Mouse (Mus musculus) thymus, adult 2 months (tissue): Measurements from ENCODE around the gene Rhox2g. TPM values are rescaled to one million over a fixed set of nuclear protein-coding genes. Genes with fewer than 3 reads are reported as not detected.
"Not testable (repeated sequence)": the region's sequence is repeated elsewhere in the genome, so short reads cannot be mapped to it uniquely, and the experiment has no call there.

Experiments used
- DNase-seq: peaks from one replicate; pipeline ENCODE4 v3.0.0; 2021
- H3K27ac ChIP-seq: fragments of 200-500 bp; 2 replicates; pipeline ENCODE4 v1.5.1; 2012; ENCODE audit warnings: low read length, control low read depth; ENCODE audit not compliant: control insufficient read depth, insufficient read depth
- H3K27me3 ChIP-seq: fragments of 200-500 bp; 2 replicates; pipeline ENCODE4 v1.6.1; 2012; ENCODE audit warnings: mild to moderate bottlenecking, low read length, moderate library complexity, mixed read lengths; ENCODE audit not compliant: control insufficient read depth, insufficient read depth
- H3K36me3 ChIP-seq: fragments of 200-500 bp; 2 replicates; pipeline ENCODE4 v1.6.1; 2012; ENCODE audit warnings: mild to moderate bottlenecking, low read length, moderate library complexity; ENCODE audit not compliant: control insufficient read depth, insufficient read depth
- H3K4me1 ChIP-seq: fragments of 200-500 bp; replicated peaks from 2 replicates; pipeline ENCODE4 v1.6.1; 2012; ENCODE audit warnings: low read length; ENCODE audit not compliant: control insufficient read depth, insufficient read depth
- H3K4me3 ChIP-seq: fragments of 200-500 bp; 2 replicates; pipeline ENCODE4 v1.5.1; 2012; ENCODE audit warnings: mild to moderate bottlenecking, low read length, control low read depth, moderate library complexity; ENCODE audit not compliant: control insufficient read depth, insufficient read depth
- CTCF ChIP-seq: fragments of 200-500 bp; IDR thresholded peaks from 2 replicates; pipeline ENCODE4 v1.5.1; 2012; ENCODE audit warnings: mild to moderate bottlenecking, control low read depth, low read length, moderate library complexity, borderline replicate concordance; ENCODE audit not compliant: control insufficient read depth, poor library complexity, insufficient read depth; ENCODE audit errors: extremely low read depth
- POLR2A ChIP-seq: fragments of 200-500 bp; IDR thresholded peaks from 2 replicates; pipeline ENCODE4 v1.6.1; 2012; ENCODE audit warnings: mild to moderate bottlenecking, low read length, control low read depth, moderate library complexity; ENCODE audit not compliant: control insufficient read depth, poor library complexity, insufficient read depth; ENCODE audit errors: extremely low read depth
- WGBS: fragments of 180-500 bp; shearing (Covaris S2); methylation state at CpG from one replicate; pipeline ENCODE4 v1.1.7; 2018; 5-methylcytosine and 5-hydroxymethylcytosine counted together
- polyA plus RNA-seq: library from polyadenylated mRNA; depleted of rRNA; stranded (reverse); fragments of >200 nt; gene quantifications from 2 replicates; pipeline ENCODE4 v1.2.3, GENCODE M21; 2012; rRNA removed

Gene Rhox2g
- polyA plus RNA-seq: not detected in 2 replicates

GRCm38 (mm10) chrX:37643370-37643769 lies at the start of gene Rhox2g:
TSS of gene Rhox2g (minus strand) at chrX:37643470.
- H3K27me3 ChIP-seq, H3K36me3 ChIP-seq, H3K4me1 ChIP-seq, H3K27ac ChIP-seq, H3K4me3 ChIP-seq, DNase-seq: not testable (repeated sequence)
- WGBS: 94% methylated on average over 6 of the region's 6 CpGs

GRCm38 (mm10) chrX:37692261-37692660 lies 49.0 kb upstream of the Rhox2g start:
- Histone ChIP-seq H3K27me3 (no peaks in the 10 kb centered on the region), H3K4me1 (no peaks in the 10 kb centered on the region), H3K27ac (no peak overlapping the region), H3K36me3 (no peaks in the 10 kb centered on the region), H3K4me3 (no peak overlapping the region)
- TF ChIP-seq CTCF: no peak
- no peak for TF ChIP-seq POLR2A
- DNase-seq: no peak
- WGBS: 89% methylated on average over 2 of the region's 2 CpGs

GRCm38 (mm10) chrX:37683031-37683715 lies 39.9 kb upstream of the Rhox2g start:
- WGBS: 89% methylated on average over 24 of the region's 24 CpGs
- Histone ChIP-seq H3K27me3 (no peaks in the 10 kb centered on the region), H3K36me3 (no peaks in the 10 kb centered on the region), H3K4me1 (no peaks in the 10 kb centered on the region), H3K27ac (no peak overlapping the region), H3K4me3 (no peak overlapping the region)
- DNase-seq: no peak
- no peak for TF ChIP-seq CTCF

- not testable (repeated sequence) for H3K4me1 ChIP-seq, H3K27ac ChIP-seq, DNase-seq, H3K27me3 ChIP-seq, H3K4me3 ChIP-seq, H3K36me3 ChIP-seq
- 91% methylated on average over 8 of the region's 8 CpGs for WGBS
These were observed 29.9 kb upstream of the Rhox2g start, which contains the start of gene Rhox2h for GRCm38 (mm10) chrX:37673177-37673576. TSS of gene Rhox2h (minus strand) at chrX:37673277.

GRCm38 (mm10) chrX:37668664-37669063 lies 25.4 kb upstream of the Rhox2g start, which contains the start of gene Rhox3h:
TSS of gene Rhox3h (minus strand) at chrX:37668764.
- not testable (repeated sequence) for DNase-seq, H3K27ac ChIP-seq, H3K36me3 ChIP-seq, H3K27me3 ChIP-seq, H3K4me1 ChIP-seq, H3K4me3 ChIP-seq
- 100% methylated on average over 1 of the region's 3 CpGs for WGBS

GRCm38 (mm10) chrX:37651227-37651626 lies 8.0 kb upstream of the Rhox2g start, which contains the start of gene Rhox4g:
TSS of gene Rhox4g (minus strand) at chrX:37651327.
- H3K27me3 ChIP-seq, H3K36me3 ChIP-seq, H3K4me1 ChIP-seq, H3K27ac ChIP-seq, DNase-seq, H3K4me3 ChIP-seq: not testable (repeated sequence)
- 94% methylated on average over 18 of the region's 20 CpGs for whole genome bisulfite sequencing

- 93% methylated on average over 2 of the region's 2 CpGs for WGBS
- DNase-seq, H3K27ac ChIP-seq, H3K4me3 ChIP-seq, H3K27me3 ChIP-seq, H3K36me3 ChIP-seq, H3K4me1 ChIP-seq: not testable (repeated sequence)
These were observed 14.8 kb downstream of the Rhox2g start, which contains the start of gene Rhox3g for GRCm38 (mm10) chrX:37628512-37628911. TSS of gene Rhox3g (minus strand) at chrX:37628612.

- H3K4me3 ChIP-seq, H3K4me1 ChIP-seq, H3K27me3 ChIP-seq, H3K27ac ChIP-seq, H3K36me3 ChIP-seq, DNase-seq: not testable (repeated sequence)
- WGBS: 99% methylated on average over 15 of the region's 19 CpGs
These were observed 35.7 kb downstream of the Rhox2g start, which contains the start of gene Rhox4f for GRCm38 (mm10) chrX:37607604-37608003. TSS of gene Rhox4f (minus strand) at chrX:37607704.

Other genes starting within 250 kb of the Rhox2g start
- gene Rhox2b, start 231.4 kb downstream of the Rhox2g start, polyA plus RNA-seq: not detected in 2 replicates
- 0.48 and 0.54 TPM in 2 replicates for gene Rhox4b, start 211.0 kb downstream of the Rhox2g start, polyA plus RNA-seq
- gene Rhox2c, start 189.8 kb downstream of the Rhox2g start, polyA plus RNA-seq: not detected in 2 replicates
- gene Rhox3c, start 184.9 kb downstream of the Rhox2g start, polyA plus RNA-seq: not detected in 2 replicates
- gene Rhox4c, start 163.1 kb downstream of the Rhox2g start, polyA plus RNA-seq: not detected in 2 replicates
- gene Rhox2d, start 150.0 kb downstream of the Rhox2g start, polyA plus RNA-seq: not detected in 2 replicates
- not detected in 2 replicates for gene Rhox4d, start 129.1 kb downstream of the Rhox2g start, polyA plus RNA-seq
- gene Rhox2e, start 113.0 kb downstream of the Rhox2g start, polyA plus RNA-seq: not detected in 2 replicates
- gene Rhox3e, start 101.5 kb downstream of the Rhox2g start, polyA plus RNA-seq: not detected in 2 replicates
- gene Rhox4e, start 86.1 kb downstream of the Rhox2g start, polyA plus RNA-seq: not detected in 2 replicates
- gene Rhox2f, start 72.1 kb downstream of the Rhox2g start, polyA plus RNA-seq: not detected in 2 replicates
- gene Rhox3f, start 62.5 kb downstream of the Rhox2g start, polyA plus RNA-seq: not detected in 2 replicates
- not detected in 2 replicates for gene Rhox4f, start 35.8 kb downstream of the Rhox2g start, polyA plus RNA-seq
- gene Rhox3g, start 14.9 kb downstream of the Rhox2g start, polyA plus RNA-seq: not detected in 2 replicates
- not detected in 2 replicates for gene Rhox4g, start 7.9 kb upstream of the Rhox2g start, polyA plus RNA-seq
- not detected in 2 replicates for gene Rhox3h, start 25.3 kb upstream of the Rhox2g start, polyA plus RNA-seq
- gene Rhox2h, start 29.8 kb upstream of the Rhox2g start, polyA plus RNA-seq: not detected in 2 replicates
- gene Rhox5, start 161.4 kb upstream of the Rhox2g start, polyA plus RNA-seq: not detected in 2 replicates
- 0.13 TPM in 1 of 2 replicates, not detected in the other for gene Rhox6, start 183.4 kb upstream of the Rhox2g start, polyA plus RNA-seq
- gene Rhox7a, start 188.2 kb upstream of the Rhox2g start, polyA plus RNA-seq: not detected in 2 replicates
- gene Rhox8, start 235.5 kb upstream of the Rhox2g start, polyA plus RNA-seq: not detected in 2 replicates